ENCODE assay signal across 9 mouse cellular contexts in the genomic region with DNA sequence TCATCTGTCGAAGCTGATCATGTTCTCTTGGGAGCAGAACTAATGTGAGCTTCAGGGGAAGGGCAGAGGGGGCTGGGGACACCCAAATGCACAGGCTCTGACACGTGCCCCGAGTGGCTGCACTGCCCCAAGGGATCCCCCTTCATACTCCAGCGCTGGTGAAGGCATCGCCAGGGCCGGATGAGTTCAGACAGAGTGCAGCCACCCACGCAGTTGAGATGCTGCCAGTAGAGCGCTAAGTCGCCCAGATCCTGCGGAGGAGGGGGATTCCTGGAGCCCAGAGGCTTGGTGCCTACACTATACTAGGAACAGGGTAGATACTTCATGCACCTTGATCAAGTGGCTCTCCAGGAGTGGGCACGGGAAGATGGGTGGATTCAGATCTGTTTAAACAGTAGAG.
DNase-seq lines count a peak whose midpoint lies in the region; ATAC-seq and TF ChIP-seq lines count a peak whose summit lies in the region.
"Had no signal": no experiment of that assay in that cellular context is flagged by ENCODE, and none has a peak within 500 bp of the region (broad histone marks: within the 10 kb centered on the region; RNA-seq: fewer than 3 reads in every experiment).

No protein-coding gene starts in this region.

- no peaks in the 10 kb centered on the region for H3K9me3 ChIP-seq in liver, embryonic 12.5 days (replicated peaks)
- H3K9me3 ChIP-seq: limb, embryonic 12.5 days had no signal

- H3K27me3 ChIP-seq in liver, embryonic 12.5 days (replicated peaks) = peaks cover 23% of the 10 kb centered on the region

- H3K9ac ChIP-seq in liver, embryonic 12.5 days = no peak overlapping the region
- H3K9ac ChIP-seq: limb, embryonic 12.5 days had no signal

- H3K36me3 ChIP-seq in liver, embryonic 12.5 days = no peaks in the 10 kb centered on the region
- H3K36me3 ChIP-seq: limb, embryonic 12.5 days had no signal

- no peak overlapping the region for H3K4me2 ChIP-seq in liver, embryonic 12.5 days
- H3K4me2 ChIP-seq: limb, embryonic 12.5 days had no signal

- intact Hi-C loops in gastrocnemius, adult 2 months (cut with DNase I) = no loop called here

- no peak overlapping the region for H3K27ac ChIP-seq in gastrocnemius, adult 2 months
- no peak overlapping the region for H3K27ac ChIP-seq in liver, embryonic 12.5 days
- H3K27ac ChIP-seq: limb, embryonic 12.5 days had no signal

- ATAC-seq in liver, embryonic 12.5 days = no peak

- H3K4me3 ChIP-seq in gastrocnemius, adult 2 months = no peak overlapping the region
- H3K4me3 ChIP-seq in liver, embryonic 12.5 days = no peak overlapping the region
- H3K4me3 ChIP-seq: limb, embryonic 12.5 days had no signal

- no peaks in the 10 kb centered on the region for H3K4me1 ChIP-seq in liver, embryonic 12.5 days

- no peak for TF ChIP-seq CTCF in gastrocnemius, adult 2 months (IDR thresholded peaks at IDR 0.05)

- peak; percentile 22 for DNase-seq in gastrocnemius, adult 2 months
- no peak for DNase-seq in gastrocnemius, adult 18-20 months (ENCODE audit: low spot score)
- DNase-seq in ovary, postnatal 14 days (ENCODE audit: low spot score) = peak; percentile 19
- no peak for DNase-seq in ovary, postnatal 10 days (ENCODE audit: low spot score)
- DNase-seq in kidney, postnatal 25 days = peak; percentile 16 to 39
- DNase-seq in right cerebral cortex, postnatal 25 days = peak; percentile 29
- DNase-seq in embryo, embryonic 10.5 days (ENCODE audit: low spot score) = no peak

- WGBS in liver, embryonic 12.5 days (ENCODE audit: insufficient replicate concordance) = 60% methylated on average over 11 of the region's 11 CpGs

Comparison
In these comparisons a context has a peak if more than half of its experiments do, and no peak if none do; other contexts are left out.
1. DNase-seq: peak in gastrocnemius, adult 2 months (single experiment), ovary, postnatal 14 days (single experiment), kidney, postnatal 25 days (2 of 2) and right cerebral cortex, postnatal 25 days (single experiment); none in gastrocnemius, adult 18-20 months (single experiment), ovary, postnatal 10 days (single experiment) and embryo, embryonic 10.5 days (single experiment).